Mouse (Mus musculus): Measurements from ENCODE around the gene Cdc14b.

- TF ChIP-seq CTCF (conservative IDR thresholded peaks at IDR 0.05; ENCODE audit: low read length) (no peak), NANOG (IDR thresholded peaks at IDR 0.05; ENCODE audit: borderline replicate concordance, low read length) (no peak)
These were observed 70.4 kb downstream of the Cdc14b start for GRCm38 (mm10) chr13:64204726-64205125.
